Mouse (Mus musculus) left cerebral cortex, adult 18-20 months (tissue): ENCODE measurements around the gene Tacc2. TPM values are rescaled to one million over a fixed set of nuclear protein-coding genes. Genes with fewer than 3 reads are reported as not detected.
"Not testable (repeated sequence)": the region's sequence is repeated elsewhere in the genome, so short reads cannot be mapped to it uniquely, and the experiment has no call there.

ENCODE experiments used
- DNase-seq, 2 experiments: peaks; one replicate each; pipeline ENCODE4 v3.0.0; 2021 to 2022; ENCODE audit warnings: low spot score in 2 of 2, mixed read lengths in 1 of 2
- total RNA-seq, 2 experiments: library from RNA; stranded (reverse); gene quantifications; 2 replicates each; pipeline ENCODE4 v1.2.3; 2021

Gene Tacc2
- total RNA-seq, 2 experiments from 2014 or later, result 61.9 to 68.9 TPM

DNA sequence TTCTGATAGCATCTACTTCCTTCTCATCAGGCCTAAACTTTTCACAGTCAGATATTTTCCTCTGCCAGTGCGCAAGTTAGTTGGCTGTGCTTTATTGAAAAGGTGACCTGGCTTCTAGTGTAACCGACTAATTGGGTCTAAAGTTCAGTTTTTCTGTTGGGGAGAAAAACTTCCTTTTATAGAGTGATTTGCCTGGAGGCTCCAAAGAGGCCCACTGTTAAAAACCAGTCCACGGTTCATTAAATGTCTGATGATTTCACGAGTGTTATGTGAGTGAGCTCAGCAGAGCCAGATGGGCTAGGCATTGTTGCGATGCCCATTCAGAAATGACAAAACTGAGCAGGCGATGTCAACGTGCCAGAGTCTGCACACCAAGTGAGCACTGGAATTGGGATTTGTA, 6.8 kb upstream of the Tacc2 start:
- DNase-seq, result no peak

DNA sequence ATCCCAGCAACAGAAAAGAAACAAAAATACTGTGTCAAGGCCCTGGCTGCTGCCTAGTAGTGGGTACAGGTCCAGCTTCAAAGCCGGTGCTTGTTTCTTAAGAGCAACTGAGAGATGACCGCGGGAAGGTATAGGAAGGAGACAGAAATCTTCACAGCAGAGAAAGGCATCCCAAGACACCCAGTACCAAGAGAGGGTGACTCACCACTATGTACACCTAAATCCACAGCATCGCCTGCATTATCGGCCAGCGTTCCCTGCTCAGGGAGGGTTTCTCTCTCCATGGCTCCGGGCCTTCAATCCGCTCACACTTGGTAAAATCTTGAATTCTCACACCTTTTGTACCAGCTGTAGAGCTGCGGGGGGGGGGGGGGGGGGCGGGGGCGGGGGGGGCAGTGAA, 4.4 kb upstream of the Tacc2 start, which contains the start of gene Nsmce4a:
Gene Nsmce4a (minus strand): TSS at position 298 of the 400 bp plus-strand sequence.
- DNase-seq, result peak in 1 of 2 experiments; percentile 13

DNA sequence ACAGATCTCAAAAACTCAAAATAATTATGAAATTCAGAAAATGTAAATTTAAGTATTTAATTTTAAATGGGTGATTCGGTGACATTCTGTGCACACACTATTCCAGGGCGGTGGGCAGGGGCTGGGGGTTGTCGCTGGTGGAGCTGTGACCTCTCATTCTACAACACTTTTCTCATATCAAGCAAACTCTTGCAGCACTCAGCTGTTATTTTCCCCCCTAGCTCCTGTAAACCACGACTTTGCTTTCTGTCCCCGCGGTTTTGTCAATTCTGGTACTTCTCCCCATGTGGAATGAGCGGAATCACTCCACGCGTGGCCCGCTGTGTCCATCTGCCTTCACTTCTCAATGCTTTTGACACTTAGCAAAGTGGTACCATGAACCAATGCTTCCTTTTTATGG, 3.5 kb upstream of the Tacc2 start:
- no peak for DNase-seq

DNA sequence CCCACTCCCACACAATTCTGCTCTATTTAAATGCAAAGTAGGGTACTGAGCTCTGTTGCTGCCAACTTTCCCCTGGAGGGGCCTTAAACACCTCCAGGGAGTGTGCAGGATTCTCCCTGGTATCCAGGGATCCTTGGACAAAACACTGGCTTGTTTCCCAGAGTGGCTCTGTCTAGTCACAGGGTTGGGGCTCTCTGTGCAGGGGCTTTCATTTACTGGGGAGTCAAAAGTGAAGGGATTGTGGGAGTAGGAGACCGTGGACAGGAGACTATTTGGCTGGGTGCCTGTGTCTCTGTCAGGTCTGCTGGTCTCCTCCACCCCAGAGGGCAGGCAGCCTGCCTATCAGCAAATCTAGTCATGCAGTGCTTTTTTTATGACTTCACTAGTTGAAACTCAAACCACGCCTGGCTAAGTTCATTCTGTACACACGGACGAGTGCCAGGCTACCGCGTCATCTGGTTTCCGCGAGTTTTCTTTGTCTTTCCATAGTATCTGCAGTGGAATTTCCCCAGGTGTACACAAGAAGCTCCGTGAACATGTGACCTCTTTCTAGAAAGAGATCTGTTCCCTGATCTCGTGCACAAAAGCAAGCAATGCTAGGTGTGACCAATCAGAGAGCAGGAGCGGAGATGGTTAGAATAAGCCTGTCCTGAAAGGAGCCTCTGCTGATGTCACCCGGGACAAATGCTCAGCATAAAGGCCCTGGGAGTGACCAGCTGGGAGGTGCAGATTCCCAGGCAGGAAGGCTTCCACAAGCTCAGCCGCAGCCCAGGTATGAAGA, 2.8 kb upstream of the Tacc2 start:
- no peak for DNase-seq

DNA sequence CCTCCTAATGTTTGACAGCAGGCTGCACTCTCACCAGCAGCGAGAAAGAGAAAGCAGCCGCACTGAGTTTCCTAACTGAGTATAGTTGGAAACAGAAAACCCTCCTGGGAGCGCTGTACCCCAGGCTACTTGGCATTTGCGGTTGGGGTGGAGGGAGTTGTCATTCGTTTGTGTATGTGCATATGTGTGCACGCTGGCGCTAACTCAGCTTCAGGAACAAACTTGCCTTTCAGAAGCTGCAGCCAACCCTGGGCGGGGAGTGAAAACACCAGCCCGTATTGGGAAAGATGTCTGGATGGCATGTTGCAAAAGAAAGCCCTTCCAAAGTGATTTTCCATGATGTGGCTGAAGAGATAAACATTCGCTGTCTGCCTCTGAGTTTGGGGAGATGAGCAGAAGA, 257 bp upstream of the Tacc2 start:
- DNase-seq, result peak in 1 of 2 experiments; percentile 6

DNA sequence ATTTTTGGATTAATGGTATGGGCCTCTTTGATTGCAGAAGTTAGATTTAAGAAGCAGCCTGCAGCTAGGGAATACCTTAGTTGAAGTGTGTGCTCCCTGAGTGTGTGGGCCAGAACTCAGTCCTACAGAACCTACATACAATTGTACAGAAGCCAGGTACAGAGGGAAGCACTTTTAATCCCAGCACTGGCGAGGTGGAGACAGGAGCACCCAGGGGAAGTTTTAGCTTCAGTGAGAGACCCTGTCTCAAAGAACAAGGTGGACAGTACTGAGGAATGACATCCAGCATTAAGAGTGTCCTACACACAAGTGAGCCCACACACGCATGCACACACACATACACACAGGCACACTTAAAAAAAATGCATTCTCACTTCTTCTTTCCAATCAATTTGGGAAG, 828 bp downstream of the Tacc2 start:
- no peak for DNase-seq

DNA sequence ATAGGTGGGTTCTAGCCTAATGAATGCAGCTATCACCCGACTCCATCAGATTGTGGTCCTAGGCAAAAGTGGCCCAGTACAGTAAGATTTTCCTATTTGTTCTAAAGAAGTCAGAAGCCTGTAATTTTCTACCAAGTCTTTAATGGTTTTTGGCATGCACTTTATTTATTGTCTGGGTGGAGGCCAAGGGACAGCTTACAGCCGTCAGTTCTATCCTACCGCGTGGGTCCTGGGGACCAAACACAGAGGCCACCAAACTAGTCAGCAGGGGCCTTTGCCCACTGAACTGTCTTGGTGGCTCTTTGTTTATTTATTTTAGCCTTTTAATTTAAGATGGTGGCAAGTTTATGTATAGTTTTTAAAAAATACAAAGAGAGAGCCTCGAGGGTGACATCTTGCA, 1.4 kb downstream of the Tacc2 start:
- DNase-seq, result no peak

DNA sequence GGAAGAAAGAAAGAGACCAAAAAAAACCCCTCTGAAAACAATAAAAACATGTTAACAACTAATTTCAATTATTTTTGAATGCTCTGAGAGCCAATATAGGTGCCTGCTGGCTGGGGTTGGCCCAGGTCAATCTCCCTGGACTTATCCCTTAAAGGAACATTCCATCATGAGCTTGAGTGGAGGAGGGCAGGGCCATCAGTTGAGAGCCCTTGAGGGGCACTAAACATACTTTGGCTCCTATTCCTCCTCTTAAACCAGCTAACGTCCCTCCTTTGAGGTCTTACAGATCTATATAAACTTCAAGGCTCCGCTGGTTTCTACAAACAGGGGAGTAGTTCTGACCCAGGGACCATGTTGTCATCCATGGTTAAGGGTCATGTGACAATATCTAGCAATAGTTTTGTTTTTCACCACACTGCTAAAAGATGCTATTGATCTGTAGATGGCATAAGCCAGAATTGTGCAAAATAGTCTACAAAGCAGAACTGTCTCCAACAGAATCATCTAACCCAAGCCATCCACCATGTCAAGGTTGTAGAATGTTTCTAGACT, 9.4 kb downstream of the Tacc2 start:
- DNase-seq, result no peak

DNA sequence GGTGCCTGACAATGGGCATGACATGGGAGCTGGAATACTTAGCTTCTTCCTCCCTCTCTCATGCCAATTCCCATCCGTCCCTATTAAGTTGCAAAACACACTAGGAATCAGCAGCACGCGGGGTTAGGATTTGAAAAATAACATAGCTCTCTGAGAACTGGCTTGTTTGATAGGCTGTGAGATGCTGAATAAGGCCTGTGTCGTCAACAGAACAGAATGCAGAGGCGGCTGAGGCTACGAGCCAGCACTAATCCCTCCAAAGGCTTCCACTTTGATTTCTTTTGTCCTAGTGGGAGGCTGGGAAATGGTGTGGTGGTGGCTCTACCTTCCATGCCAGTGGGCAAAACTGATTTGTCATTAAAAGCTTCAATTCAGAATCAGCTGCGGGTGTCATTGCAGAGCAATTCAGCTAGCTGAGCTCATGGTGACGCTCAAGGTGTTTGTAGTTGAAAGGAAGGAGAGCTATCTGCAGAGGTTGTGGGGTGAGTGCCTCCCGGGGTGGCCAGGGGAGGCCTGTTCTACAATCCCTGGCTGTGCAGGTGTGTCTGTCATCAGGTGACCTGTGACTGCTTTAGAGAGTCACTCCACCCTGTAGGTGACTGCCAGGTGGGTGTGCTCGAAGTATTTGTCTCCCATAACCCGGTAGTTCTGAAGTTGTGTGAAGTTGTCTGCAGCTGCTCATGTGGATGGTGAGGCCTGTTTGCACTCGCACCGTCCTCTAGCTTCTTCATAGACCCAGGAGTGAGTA, 13.0 kb downstream of the Tacc2 start:
- DNase-seq, result no peak

DNA sequence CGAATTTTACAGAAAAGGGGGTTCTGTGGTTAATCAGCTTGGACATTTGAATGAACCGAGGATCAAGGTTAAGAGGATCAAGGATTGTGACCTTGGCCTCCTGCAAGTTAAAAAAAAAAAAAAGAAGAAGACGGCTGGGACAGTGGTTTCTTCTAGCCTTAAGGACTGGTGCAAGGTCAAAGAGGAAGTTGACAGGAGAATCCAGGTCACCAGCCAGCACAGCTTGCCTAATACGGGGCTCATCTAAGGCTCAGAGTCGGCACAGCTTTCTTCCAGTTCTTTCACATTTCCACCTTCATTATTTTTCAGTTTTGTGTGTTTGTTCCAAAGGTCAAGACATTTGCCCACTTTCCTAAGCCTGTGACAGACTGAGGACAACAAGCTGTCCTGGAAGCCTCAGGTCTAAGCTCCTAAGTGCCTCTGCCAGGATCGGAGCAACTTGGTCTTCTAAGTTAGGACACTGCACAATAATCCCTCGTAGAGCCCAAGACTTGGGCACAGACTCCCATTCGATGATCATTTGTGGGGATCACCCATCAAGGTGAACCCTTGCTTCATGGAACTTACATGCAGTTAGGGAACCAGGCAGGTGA, 13.7 kb downstream of the Tacc2 start:
- no peak for DNase-seq

DNA sequence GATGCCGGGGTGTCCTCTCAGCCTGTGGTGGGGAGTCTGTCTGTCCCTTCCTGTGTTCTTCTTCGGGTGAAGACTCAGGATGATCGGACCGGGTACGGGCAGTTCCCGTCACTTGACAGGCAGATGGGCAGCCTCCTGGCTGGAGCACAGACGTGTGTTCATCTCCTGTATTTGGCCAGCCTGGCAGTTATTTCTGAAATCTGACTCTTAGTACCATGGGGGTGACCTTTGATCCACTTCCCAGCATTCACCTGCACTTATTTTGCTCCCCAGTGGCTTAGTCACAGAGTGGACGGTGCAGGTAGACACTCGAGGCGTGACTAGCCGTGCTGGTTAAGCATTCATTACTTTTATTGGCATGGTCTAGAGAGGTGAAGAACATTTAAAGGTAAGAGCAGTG, 15.7 kb downstream of the Tacc2 start:
- not testable (repeated sequence) for DNase-seq

DNA sequence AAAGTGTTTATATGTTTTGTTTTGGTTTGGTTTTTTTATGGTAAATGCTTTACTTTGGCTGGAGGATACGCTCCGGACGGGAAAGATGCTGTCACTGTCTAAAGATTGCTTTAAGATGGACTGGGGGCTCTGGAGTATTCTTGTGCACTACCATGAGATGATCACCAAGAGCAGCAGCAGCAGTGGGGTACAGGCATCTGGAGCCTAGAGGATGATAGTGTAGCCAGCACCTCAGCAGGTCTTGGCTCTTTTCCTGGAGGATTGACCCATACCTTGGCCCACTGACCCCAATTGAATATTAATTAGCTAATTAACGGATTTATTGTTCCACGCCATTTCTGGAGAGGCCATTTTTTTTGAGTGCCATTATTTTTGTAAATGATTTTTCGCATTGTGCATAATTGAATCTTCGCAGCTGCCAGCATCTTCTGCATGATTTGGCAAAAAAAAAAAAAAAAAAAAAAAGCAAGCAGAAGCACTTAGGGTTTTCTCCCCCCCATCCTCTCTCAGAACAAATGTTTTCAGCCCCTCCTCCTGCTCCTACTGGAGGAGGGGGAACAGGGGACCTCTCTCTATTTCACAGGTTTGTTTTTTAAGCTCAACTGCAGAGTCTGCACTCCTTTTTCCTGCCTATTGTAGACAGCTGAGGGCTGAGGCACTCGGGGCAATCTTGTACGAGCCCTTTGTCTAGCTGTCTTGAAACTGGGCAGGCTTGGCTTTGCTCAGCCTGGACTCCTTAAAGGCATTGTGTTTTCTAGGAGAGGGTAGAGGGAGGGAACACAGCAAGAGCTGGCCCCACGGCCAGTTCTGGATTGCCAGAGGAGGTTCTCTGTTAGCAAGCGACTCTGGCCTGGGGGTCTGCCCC, 16.4 kb downstream of the Tacc2 start:
- not testable (repeated sequence) for DNase-seq

DNA sequence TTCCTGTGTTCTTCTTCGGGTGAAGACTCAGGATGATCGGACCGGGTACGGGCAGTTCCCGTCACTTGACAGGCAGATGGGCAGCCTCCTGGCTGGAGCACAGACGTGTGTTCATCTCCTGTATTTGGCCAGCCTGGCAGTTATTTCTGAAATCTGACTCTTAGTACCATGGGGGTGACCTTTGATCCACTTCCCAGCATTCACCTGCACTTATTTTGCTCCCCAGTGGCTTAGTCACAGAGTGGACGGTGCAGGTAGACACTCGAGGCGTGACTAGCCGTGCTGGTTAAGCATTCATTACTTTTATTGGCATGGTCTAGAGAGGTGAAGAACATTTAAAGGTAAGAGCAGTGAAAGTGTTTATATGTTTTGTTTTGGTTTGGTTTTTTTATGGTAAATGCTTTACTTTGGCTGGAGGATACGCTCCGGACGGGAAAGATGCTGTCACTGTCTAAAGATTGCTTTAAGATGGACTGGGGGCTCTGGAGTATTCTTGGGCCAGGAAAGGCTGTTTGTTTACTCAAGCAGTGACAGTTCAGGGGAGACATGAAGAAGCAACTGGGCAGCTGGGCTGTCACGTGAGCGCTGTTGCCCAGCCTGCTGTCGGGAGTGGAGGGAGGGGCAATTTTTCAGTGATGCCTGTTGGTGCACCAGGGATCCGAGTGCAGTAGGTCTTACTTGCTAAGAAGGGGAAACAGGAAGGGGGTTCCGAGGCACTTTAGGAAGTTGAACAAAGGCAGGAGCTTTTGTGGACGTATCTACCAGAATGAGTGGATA, 19.0 kb downstream of the Tacc2 start:
- DNase-seq, result not testable (repeated sequence)

DNA sequence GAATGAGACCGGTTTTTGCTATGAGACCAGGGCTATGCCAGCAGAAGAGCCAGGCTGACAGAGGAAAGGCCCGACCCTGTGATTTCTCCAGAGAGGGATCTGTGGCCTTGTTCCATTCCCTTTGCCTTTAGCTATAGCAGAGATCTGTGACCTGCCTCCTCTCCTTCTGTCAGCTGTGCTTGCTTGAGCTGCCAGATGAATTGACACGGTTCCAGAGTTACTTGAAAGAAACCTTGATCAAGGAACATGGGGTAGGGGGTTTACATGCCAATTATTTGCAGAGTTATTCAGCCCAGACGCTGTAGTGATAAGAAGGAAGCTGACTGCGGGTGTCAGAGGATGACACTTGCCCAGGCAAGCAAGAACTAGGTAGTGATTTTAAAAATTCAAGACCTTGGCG, 20.3 kb downstream of the Tacc2 start:
- DNase-seq, result no peak

DNA sequence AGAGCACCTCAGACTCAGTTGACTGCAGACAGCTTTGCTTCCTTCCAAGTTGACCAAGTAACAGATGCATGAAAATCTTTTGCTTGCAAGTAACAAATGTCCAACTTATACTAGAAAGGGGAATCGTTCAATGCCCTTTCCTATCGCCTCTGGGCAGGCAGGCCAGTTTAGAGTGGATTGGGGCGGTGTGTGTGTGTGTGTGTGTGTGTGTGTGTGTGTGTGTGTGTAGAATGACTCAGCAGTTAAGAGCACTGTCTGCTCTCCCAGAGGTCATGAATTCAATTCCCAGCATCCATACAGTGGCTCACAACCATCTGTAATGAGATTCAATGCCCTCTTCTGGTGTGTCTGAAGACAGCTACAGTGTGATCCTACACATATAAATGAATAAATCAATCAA, 22.8 kb downstream of the Tacc2 start:
- no peak for DNase-seq

DNA sequence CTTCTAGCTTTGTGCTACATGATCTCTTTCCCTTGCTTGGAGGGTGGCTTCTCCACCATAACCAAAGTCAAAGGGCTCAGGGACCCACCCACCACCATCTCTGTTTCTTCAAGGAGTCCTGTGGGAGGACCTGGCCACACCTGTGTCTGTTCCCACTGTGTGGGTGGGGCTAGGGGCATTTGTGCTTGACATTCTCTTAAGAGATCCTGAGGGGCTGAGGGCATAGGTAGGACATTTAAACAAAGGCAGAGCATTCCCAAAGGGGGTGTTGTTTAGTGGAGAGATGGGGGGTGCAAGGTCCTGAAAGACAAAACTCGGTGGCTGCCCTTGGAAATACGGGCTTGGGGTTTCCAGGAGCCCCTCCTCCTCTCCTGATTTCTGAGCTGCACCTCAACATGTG, 23.3 kb downstream of the Tacc2 start:
- DNase-seq, result no peak

DNA sequence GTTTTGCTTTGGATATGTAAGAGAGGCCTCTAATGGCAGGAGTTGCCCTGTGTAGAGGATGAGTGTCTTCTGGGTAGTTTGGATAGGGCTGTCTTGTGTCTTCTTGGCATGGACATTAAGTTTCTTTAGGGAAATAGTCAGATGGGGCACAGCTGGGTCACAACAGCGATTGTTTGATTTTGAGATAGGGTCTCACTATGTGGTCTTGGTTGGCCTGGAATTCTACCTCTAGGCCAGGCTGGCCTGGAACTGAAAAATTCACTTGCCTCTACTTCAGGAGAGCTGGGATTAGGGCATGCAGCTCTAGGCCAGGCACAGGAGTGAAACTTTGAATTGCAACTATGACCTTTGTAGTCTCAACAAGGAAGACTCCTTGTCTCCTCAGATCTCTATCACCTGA, 25.6 kb downstream of the Tacc2 start:
- no peak for DNase-seq

DNA sequence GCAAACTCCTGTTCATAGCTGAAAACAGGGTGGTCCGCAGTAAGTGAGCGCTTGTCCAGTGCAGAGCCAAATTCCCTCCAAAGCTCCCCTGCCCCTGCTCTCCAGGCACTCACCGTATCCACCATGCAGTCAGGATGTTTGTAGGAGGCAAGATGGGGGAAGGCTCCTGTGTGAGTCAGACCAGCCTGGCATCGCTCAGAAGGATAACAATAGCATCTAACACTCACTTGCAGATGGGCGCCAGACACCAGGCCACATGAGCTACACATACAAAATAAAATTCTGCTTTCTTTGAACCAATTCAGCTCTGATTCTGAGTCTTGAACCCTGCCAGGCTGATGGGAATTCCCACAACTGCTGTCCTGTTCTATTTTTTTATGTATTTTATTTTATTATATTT, 26.3 kb downstream of the Tacc2 start:
- DNase-seq, result peak; percentile 60 to 75

DNA sequence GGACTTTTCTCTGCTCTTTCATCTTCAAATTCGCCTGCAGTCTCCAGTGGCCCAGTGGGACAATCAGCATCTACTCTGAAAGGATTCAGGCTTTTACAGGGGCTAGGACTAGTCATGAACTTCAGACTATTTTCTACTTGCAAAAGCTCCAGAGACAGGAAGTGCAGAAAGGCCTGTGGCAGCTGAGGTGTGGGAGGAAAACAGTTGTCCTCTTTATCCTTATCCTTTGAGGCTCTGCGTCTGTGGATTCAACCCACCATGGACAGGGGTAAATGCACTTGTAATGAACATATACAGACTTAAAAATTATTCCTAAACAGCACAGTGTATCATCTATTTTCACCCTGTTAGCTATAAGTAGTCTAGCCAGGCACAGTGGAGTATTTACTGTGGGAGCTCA, 27.2 kb downstream of the Tacc2 start:
- DNase-seq, result peak; percentile 43 to 45

DNA sequence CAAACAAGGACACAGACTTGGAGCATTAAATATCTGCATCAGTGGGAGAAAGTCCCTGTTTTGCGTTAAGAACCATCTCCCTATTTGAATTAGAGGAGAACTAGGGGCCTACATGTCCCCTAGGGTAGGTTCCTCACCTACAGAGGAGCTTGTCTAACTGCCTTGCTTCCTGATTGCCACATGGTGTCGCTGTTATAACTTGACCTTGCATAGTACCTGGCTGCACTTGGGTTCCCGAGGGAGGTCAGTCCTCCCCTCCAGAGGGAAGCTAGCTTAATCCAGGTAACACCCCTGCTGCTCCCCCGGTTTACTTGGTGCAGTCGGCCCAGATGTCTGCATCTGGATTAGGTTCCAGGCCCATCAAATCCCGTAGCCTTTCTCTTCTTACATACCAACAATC, 27.9 kb downstream of the Tacc2 start:
- no peak for DNase-seq
